ENCODE assay signal across 11 mouse cellular contexts in genomic region chr17:29455411-29456120, GRCm38 (mm10). TPM values are rescaled to one million over a fixed set of nuclear protein-coding genes. Genes with fewer than 3 reads are reported as not detected.
DNase-seq lines count a peak whose midpoint lies in the region; ATAC-seq and TF ChIP-seq lines count a peak whose summit lies in the region.
"Had no signal": no experiment of that assay in that cellular context is flagged by ENCODE, and none has a peak within 500 bp of the region (broad histone marks: within the 10 kb centered on the region; RNA-seq: fewer than 3 reads in every experiment).

No protein-coding gene starts in this region.

- no peaks in the 10 kb centered on the region for H3K36me3 ChIP-seq in heart, postnatal 0 days (replicated peaks; ENCODE audit: control insufficient read depth, insufficient read depth, low read length)
- H3K36me3 ChIP-seq: midbrain, embryonic 15.5 days; neural tube, embryonic 15.5 days had no signal

- ATAC-seq in cerebellum, adult (ENCODE audit: insufficient number of reproducible peaks, low FRiP score, low TSS enrichment) = no peak
- no peak for ATAC-seq in heart, postnatal 0 days (ENCODE audit: insufficient read depth, low read depth)
- ATAC-seq: midbrain, embryonic 15.5 days had no signal

- peak; percentile 49 for DNase-seq in cerebellum, adult 9-10 months
- DNase-seq in left cerebral cortex, postnatal 4 days = peak; percentile 53
- DNase-seq in left cerebral cortex, adult 2 months (ENCODE audit: extremely low spot score in 1 of 2, low spot score in 2 of 2) = no peak
- DNase-seq in cerebellum, postnatal 10 days = peak; percentile 68 to 72
- no peak for DNase-seq in heart, postnatal 0 days (ENCODE audit: low spot score)
- DNase-seq in spleen, postnatal 4 days (ENCODE audit: low spot score in 2 of 2) = no peak
- DNase-seq in Muller cell, postnatal 12 days (ENCODE audit: inconsistent ontology term) = no peak
- DNase-seq: kidney, postnatal 4 days had no signal

- 34% methylated on average over 9 of the region's 9 CpGs for WGBS in heart, postnatal 0 days

- intact Hi-C loops in left cerebral cortex, postnatal 4 days (cut with DNase I) = no loop called here
- intact Hi-C loops in left cerebral cortex, adult 2 months (cut with DNase I) = no loop called here

- H3K4me1 ChIP-seq in heart, postnatal 0 days (ENCODE audit: control insufficient read depth, insufficient read depth) = peaks cover 37% of the 10 kb centered on the region

- no peak overlapping the region for H3K4me3 ChIP-seq in left cerebral cortex, adult 2 months
- H3K4me3 ChIP-seq in heart, postnatal 0 days (ENCODE audit: low read depth, low read length) = no peak overlapping the region
- H3K4me3 ChIP-seq: midbrain, embryonic 15.5 days; neural tube, embryonic 15.5 days had no signal

- TF ChIP-seq CTCF in left cerebral cortex, adult 2 months (IDR thresholded peaks at IDR 0.05) = no peak
- no peak for TF ChIP-seq CTCF in heart, postnatal 0 days (IDR thresholded peaks at IDR 0.05; ENCODE audit: low read depth)

- H3K27ac ChIP-seq in left cerebral cortex, adult 2 months = no peak overlapping the region
- peak overlapping the region; percentile 94 for H3K27ac ChIP-seq in heart, postnatal 0 days (ENCODE audit: low read depth)
- H3K27ac ChIP-seq: midbrain, embryonic 15.5 days; neural tube, embryonic 15.5 days had no signal

- no peaks in the 10 kb centered on the region for H3K27me3 ChIP-seq in heart, postnatal 0 days (ENCODE audit: control insufficient read depth, insufficient read depth, low read length)
- H3K27me3 ChIP-seq: midbrain, embryonic 15.5 days; neural tube, embryonic 15.5 days had no signal

- no peak for TF ChIP-seq EP300 in heart, postnatal 0 days (IDR thresholded peaks at IDR 0.05; ENCODE audit: low read depth)

- no peak overlapping the region for H3K9ac ChIP-seq in heart, postnatal 0 days (replicated peaks; ENCODE audit: low read depth, low read length)
- H3K9ac ChIP-seq: midbrain, embryonic 15.5 days; neural tube, embryonic 15.5 days had no signal

- no peaks in the 10 kb centered on the region for H3K9me3 ChIP-seq in heart, postnatal 0 days (replicated peaks; ENCODE audit: control insufficient read depth, low read length)
- H3K9me3 ChIP-seq: midbrain, embryonic 15.5 days; neural tube, embryonic 15.5 days had no signal

- no peak overlapping the region for H3K4me2 ChIP-seq in heart, postnatal 0 days (ENCODE audit: low read depth, low read length)
- H3K4me2 ChIP-seq: midbrain, embryonic 15.5 days; neural tube, embryonic 15.5 days had no signal

RNA-seq across cellular contexts. Expression of gene Pim1, which starts 35.0 kb away (rescaled TPM):
- total RNA-seq in left cerebral cortex, postnatal 4 days (2021) = 10 to 100 TPM; 10.5 to 12.3 TPM
- 10 to 100 TPM in 1 of 2 experiments, 1 to 10 TPM in 1; 9.2 to 13.6 TPM for total RNA-seq in left cerebral cortex, adult 2 months (2021)
- 58.4 and 81.0 TPM in 2 replicates for total RNA-seq in heart, postnatal 0 days (2014; rRNA removed; ENCODE audit: low replicate concordance)
- polyA plus RNA-seq in heart, postnatal 0 days (2015; fragmentation: Nextera tagmentation; extraction: Ambion mirVana) = 28.6 and 29.2 TPM in 2 replicates

Comparison
In these comparisons a context has a peak if more than half of its experiments do, and no peak if none do; other contexts are left out.
1. DNase-seq: peak in cerebellum, adult 9-10 months (single experiment), left cerebral cortex, postnatal 4 days (single experiment) and cerebellum, postnatal 10 days (2 of 2); none in left cerebral cortex, adult 2 months (0 of 2), heart, postnatal 0 days (single experiment), spleen, postnatal 4 days (0 of 2) and Muller cell, postnatal 12 days (single experiment).